Mouse (Mus musculus): ENCODE measurements around the gene Smpd3.

DNA sequence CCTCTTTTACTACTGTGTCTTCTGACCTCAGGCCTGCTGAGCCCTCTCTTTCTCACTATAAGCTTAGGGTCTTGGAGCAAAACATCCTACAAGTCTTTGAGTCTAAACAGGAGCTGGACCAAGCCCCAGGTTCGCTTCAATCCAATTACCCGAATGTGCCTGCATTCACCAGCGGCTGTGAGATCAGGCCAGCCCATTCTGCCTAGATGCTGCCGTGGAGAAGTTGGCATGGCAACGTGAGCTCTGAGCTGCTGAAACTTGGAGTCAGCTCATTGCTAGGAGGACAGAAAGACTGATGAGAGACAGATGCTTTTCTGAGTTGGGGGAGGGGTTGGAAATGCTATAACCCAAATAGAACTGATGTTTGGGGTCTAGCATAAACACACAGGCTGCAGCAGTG, 67.0 kb downstream of the Smpd3 start:
- TF ChIP-seq CTCF (IDR thresholded peaks at IDR 0.05; ENCODE audit: extremely low read depth, insufficient read depth, low read length): no peak
- no peak for TF ChIP-seq POLR2A (IDR thresholded peaks at IDR 0.05; ENCODE audit: extremely low read depth, insufficient read depth, low read length)

Data from cortical plate, adult 2 months (tissue).